Mouse (Mus musculus) heart, adult 18-20 months (tissue): ENCODE measurements around the gene Spata19. TPM values are rescaled to one million over a fixed set of nuclear protein-coding genes. Genes with fewer than 3 reads are reported as not detected.

Experiments used
- DNase-seq, 2 experiments: peaks; one replicate each; pipeline ENCODE4 v3.0.0; 2021 to 2022; ENCODE audit warnings: mixed read lengths in 1 of 2
- long read RNA-seq, 2 experiments: library from polyadenylated mRNA; stranded (forward); transcript quantifications; one replicate each; pipeline ENCODE4 v2.0.0; 2021
- total RNA-seq, 2 experiments: library from RNA; stranded (reverse); gene quantifications; 2 replicates each; pipeline ENCODE4 v1.2.3; 2021

Spata19 gene
- not detected for total RNA-seq
- long read RNA-seq, experiment 1, result 0 reads
- long read RNA-seq, experiment 2, result 0 reads

GRCm38 (mm10) chr9:27396500-27396899 is at the start of gene Spata19:
Gene Spata19 (plus strand): TSS chr9:27396800.
- DNase-seq, result no peak

GRCm38 (mm10) chr9:27353082-27353481 is 43.5 kb upstream of the Spata19 start:
- no peak for DNase-seq

GRCm38 (mm10) chr9:27357893-27358292 is 38.7 kb upstream of the Spata19 start:
- DNase-seq, result no peak

- peak in 1 of 2 experiments; percentile 5 for DNase-seq
These were observed 29.4 kb upstream of the Spata19 start for GRCm38 (mm10) chr9:27367231-27367630.

- DNase-seq, result no peak
These were observed 27.5 kb upstream of the Spata19 start for GRCm38 (mm10) chr9:27369108-27369507.

- no peak for DNase-seq
These were observed 20.9 kb upstream of the Spata19 start for GRCm38 (mm10) chr9:27375746-27376145.

- DNase-seq, result no peak
These were observed 9.6 kb upstream of the Spata19 start for GRCm38 (mm10) chr9:27386951-27387350.

- no peak for DNase-seq
These were observed 4.6 kb downstream of the Spata19 start for GRCm38 (mm10) chr9:27401169-27401568.

- peak; percentile 7 to 39 for DNase-seq
These were observed 13.1 kb downstream of the Spata19 start for GRCm38 (mm10) chr9:27409733-27410132.

- DNase-seq, result peak; percentile 6 to 64
These were observed 17.5 kb downstream of the Spata19 start for GRCm38 (mm10) chr9:27414058-27414460.

- no peak for DNase-seq
These were observed 27.9 kb downstream of the Spata19 start for GRCm38 (mm10) chr9:27424511-27424910.

- DNase-seq, result no peak
These were observed 32.0 kb downstream of the Spata19 start for GRCm38 (mm10) chr9:27428552-27428951.

GRCm38 (mm10) chr9:27433301-27433700 is 36.7 kb downstream of the Spata19 start:
- DNase-seq, result no peak

- no peak for DNase-seq
These were observed 39.3 kb downstream of the Spata19 start for GRCm38 (mm10) chr9:27435936-27436335.

- DNase-seq, result peak; percentile 19 to 23
These were observed 40.9 kb downstream of the Spata19 start for GRCm38 (mm10) chr9:27437391-27438061.

- DNase-seq, result no peak
These were observed 53.3 kb downstream of the Spata19 start for GRCm38 (mm10) chr9:27449780-27450422.

Other genes with a start within 250 kb of the Spata19 start
- gene Jam3, start 241.4 kb upstream of the Spata19 start, total RNA-seq, result 10 to 100 TPM; 12.4 to 13.9 TPM
- 1 to 10 TPM; 3.6 to 3.8 TPM for gene Igsf9b, start 97.6 kb upstream of the Spata19 start, total RNA-seq